Mouse (Mus musculus): Measurements from ENCODE around the gene Galk2. TPM values are rescaled to one million over a fixed set of nuclear protein-coding genes. Genes with fewer than 3 reads are reported as not detected.

Gene Galk2
- 3.3 and 12.4 TPM in 2 replicates for total RNA-seq (2014; fragmentation: Nextera tagmentation)
- total RNA-seq (2017): 9.4 and 10.3 TPM in 2 replicates

DNA sequence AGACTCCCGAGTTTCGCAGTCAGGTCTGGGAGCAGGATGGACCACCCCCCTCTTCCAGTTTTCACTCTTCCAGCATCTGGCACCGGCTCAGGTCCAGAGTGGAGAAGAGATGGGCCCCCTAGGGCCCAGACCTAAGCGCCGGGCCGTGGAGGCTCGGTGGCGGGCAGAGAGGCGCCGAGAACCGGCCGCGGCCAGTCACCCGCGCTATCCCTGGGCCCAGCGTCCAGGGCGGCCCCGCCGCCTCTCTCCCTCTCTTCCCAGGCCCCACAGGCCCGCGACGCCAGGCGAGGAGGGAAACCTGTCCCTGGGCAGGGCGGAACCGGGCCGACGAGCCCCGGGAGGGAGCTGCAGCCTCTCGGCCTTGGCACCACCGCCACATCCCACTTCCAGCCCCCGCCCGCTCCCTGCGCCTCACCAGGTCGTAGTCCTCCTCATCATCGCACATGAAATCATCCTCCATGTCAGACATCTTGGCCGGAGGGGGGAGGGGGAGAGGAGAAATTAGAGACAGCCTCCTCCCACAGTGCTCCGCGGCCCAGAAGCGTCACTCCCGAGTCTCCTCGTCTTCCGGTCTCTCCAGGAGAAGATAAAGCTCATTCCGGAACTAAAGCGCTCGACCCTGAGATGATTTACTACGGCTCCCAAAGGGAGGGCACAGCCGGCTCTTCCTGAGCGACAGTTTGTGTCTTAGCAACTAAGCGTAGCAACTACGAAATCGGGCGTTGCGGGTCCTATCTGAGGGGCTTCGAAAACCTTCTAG is at the start of gene Galk2, which contains the start of gene Cops2:
Galk2 (plus strand) TSS at position 589 of the 760 bp plus-strand sequence.
Cops2 (minus strand) TSS at position 619 of the 760 bp plus-strand sequence.
- peak; percentile 98 for ATAC-seq (replicated peaks; ENCODE audit: low FRiP score, low TSS enrichment, poor library complexity, severe bottlenecking)

DNA sequence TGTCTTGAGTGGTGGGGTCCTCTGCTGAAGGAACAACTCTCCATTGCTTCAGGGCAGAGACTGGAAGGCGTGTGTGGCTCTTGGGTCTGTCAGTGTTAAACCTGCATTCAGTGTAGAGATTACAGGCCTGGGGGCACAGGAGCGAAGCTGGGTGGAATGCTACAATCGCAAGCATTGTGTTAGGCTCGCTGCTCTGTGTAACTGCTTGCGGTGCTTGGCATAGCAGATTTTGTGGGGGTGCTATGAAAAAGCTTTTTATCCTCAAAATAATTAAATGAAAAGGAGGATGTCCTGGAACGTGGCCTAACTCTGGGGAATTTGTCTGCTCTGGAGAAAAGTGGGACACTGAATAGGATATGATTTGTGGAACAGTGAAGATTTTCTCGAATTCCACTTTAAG is 49.4 kb upstream of the Galk2 start:
- no peak for ATAC-seq (replicated peaks; ENCODE audit: low FRiP score, low TSS enrichment, poor library complexity, severe bottlenecking)

DNA sequence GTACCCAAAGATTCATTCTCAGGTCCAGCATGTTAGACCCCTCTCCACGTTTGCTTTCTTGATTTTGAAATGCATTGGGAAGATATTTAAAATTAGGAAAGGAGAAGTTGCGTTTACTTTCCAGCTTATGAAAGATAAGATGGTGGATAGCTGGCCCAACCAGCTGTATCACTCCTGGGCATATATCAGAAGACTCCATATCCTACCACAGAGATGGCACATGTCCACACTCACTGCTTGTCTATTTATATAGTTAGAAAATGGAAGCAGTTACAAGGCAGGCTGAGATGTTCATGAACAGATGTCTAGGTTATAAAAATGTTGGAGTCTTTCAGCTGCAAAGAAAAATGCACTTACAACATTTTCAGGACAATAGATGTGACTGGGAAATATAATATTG is 47.6 kb upstream of the Galk2 start:
- peak; percentile 61 for ATAC-seq (replicated peaks; ENCODE audit: low FRiP score, low TSS enrichment, poor library complexity, severe bottlenecking)

DNA sequence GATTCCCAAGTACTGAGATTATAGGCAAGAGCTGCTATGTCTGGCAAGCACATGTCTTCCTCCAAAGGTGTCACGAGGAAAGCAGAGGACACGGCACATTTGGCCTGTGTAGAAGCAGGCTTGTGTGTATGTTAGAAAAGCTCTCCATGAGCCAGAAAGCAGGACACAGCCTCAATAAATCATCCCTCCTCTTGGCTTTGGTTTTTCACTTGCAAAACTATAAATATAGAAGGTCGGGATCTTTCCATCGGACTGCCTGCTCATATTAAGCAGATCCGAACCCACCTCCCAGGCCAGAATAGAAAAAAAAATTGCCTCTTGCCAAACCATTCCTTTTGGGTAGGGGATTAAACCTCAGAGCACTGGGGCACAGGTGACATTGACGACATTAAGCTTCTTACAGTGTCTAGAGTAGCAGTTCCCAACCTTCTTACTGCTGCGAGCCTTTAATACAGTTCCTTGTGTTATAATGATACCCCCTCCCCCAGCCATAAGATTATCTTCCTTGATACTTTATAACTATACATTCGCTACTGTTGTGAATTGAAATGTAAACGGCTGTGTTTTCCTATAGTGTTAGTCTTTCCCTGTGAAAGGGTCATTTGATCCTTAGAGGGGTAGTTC is 44.8 kb upstream of the Galk2 start:
- no peak for ATAC-seq (replicated peaks; ENCODE audit: low FRiP score, low TSS enrichment, poor library complexity, severe bottlenecking)

DNA sequence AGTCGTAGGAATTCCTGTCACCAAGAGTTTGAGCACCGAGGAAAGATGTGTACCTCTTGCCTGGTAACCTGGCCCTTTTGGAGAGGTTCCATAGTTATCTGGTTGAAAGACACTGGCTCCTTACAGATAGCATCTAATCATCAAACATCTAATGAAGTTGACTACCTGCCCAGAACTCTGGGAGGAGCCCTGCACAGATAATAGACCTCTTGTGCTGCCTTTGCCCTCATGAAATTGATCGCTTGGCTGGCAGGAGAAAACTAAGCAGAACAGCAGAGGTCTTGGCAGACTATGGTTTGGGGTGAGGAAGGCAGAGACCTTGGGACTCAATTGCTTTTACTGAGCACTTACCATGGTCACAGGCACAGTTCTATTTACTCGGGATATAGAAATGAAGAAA is 38.5 kb upstream of the Galk2 start:
- ATAC-seq (replicated peaks; ENCODE audit: low FRiP score, low TSS enrichment, poor library complexity, severe bottlenecking): no peak

DNA sequence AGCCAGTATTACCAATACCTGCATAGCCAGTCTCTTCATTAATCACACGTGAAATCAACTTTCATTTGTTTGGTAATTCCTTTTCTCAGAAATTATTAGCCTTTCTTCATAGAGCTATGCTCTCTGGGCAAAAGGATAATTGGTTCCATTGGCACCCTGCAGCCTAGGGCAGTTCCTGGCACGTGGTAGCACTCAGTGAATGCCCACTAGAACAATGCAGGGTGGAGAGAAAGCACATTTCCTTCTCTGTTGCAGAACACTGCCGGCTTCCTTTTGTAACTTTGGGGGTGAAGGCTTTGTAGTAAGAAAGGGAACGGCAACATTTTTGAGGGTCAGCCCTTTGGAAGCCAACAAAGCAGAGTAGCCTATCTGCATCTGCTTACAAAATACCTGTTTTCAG is 32.7 kb upstream of the Galk2 start:
- ATAC-seq (replicated peaks; ENCODE audit: low FRiP score, low TSS enrichment, poor library complexity, severe bottlenecking): no peak

DNA sequence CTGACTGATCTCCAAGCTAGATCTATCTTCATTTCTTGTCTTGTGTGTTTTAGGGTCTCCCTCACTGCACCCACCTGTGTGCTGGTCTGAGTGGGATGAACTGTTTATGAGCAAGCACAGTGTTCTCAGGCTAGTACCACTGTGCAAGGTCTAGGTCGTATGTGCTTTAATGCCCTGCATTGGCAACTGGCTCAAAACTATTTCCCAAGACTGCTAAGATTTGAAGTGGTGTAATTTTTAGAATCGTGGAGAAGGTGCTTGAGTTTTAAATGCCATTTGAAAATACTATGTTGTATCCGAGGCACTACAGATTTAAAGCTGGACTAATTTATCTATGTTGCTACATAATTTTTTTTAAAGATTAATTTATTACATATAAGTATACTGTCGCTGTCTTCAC is 31.0 kb upstream of the Galk2 start:
- ATAC-seq (replicated peaks; ENCODE audit: low FRiP score, low TSS enrichment, poor library complexity, severe bottlenecking): no peak

DNA sequence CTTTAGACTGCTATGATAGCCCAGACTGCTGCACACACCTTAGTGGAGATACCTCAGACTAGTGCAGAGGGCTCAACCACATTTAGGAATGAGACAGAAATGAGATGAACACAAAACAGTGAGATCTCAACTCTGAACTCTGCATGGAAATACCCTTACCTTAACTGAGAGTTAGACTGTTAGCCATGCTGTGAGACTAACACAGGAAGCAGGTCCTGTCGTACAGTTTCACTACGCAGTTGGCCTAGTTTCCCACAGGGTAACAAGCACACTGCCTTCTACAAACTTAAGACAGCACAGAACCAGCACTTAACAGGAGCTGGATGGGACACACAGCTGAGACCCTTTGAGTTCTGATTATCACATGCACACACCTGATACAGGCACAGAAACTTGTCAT is 29.0 kb upstream of the Galk2 start:
- ATAC-seq (replicated peaks; ENCODE audit: low FRiP score, low TSS enrichment, poor library complexity, severe bottlenecking): no peak

DNA sequence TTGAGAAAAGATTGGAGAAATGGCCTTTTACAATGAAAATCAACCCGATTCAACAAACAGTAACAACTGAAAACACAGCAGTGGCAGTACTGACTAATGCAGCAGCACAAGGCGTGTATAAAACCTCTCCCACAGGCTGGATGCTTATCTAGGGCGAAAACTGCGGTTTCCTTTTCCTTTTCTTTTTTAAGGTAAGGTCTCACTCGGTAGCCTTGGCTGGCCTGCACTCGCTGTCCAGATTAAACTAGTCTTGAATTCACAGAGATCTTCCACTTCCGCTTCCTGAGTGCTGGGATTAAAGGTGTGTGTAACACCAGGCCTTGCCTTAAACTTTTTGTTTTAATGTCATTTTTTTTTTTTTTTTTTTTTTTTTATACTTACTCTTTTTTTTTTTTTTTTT is 20.8 kb upstream of the Galk2 start:
- ATAC-seq (replicated peaks; ENCODE audit: low FRiP score, low TSS enrichment, poor library complexity, severe bottlenecking): no peak

DNA sequence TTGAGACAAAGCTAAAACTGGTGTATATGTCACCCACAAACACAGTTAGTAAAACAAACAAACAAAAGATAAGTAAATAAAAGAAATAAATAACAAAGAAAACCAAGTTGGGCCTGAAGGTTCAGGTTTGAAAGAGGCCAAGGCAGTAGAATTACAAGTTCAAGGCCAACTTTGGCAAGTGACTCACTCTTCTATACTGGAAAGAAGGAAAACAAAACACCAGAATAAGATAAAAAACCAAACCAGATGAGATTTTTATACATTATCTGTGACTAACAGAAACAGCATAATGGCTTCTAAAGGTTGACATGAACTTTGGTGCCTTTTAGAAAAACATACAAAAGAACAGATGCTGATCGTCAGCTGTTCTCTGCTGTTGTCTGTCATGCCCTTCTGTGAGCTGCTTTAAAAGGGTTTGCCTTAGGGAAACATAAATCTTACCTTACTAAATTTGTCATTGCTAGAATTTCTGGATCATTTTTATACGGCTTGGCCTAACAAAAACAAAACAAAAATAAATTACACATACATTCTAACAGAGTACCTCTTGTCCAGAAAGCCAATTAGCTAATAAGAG is 20.1 kb upstream of the Galk2 start:
- no peak for ATAC-seq (replicated peaks; ENCODE audit: low FRiP score, low TSS enrichment, poor library complexity, severe bottlenecking)

DNA sequence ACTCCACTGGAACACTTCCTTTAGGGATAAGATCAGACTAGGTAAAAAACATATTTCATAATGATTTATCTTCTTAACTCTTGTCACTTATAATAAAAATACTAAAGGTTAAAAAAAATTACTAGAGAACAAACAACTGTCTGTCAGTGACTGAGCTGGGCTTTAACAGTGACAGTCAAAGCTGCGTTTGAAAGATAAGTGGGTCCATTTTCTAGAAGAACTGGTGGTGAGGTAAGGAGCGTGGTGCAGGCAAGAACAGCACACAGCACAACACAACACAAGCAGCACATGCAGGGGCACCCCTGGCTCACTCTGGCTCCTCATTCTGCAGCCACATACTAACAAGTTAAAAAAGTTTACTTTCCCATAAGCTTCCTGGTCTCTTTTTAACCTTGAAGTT is 7.7 kb upstream of the Galk2 start:
- peak; percentile 97 for ATAC-seq (replicated peaks; ENCODE audit: low FRiP score, low TSS enrichment, poor library complexity, severe bottlenecking)

DNA sequence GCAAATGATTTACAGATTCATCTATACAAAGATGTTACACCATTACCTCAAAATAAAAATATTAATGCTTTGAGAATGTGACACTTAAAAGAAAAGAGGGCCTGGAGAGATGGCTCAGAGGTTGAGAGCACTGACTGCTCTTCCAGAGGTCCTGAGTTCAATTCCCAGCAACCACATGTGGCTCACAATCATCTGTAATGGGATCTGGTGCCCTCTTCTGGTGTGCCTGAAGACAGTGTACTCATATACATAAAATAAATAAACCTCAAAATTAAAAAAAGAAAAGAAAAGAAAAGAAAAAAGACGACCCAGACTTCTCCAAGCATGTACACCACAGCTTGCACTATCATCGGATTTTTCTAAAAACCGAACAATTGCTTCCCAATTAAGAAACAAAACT is 1.2 kb upstream of the Galk2 start:
- no peak for ATAC-seq (replicated peaks; ENCODE audit: low FRiP score, low TSS enrichment, poor library complexity, severe bottlenecking)

DNA sequence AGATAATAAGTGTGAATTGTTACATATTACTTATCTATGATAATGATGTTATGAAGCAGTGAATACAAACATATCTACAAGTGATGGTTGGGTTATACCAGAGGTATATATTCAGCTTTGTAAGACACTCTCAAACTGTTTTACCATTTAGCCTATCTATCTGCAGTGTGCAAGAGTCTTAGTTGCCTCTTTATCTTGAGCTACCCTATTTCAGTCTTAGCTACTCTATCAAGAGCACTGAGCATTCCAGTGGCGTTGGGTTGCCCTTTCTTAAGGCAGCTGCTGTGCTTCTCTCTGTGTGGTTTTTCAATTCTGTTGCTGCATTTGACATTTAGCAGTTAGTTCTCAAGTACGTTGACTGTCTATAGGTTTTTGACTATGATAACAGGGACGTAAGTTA is 4.9 kb downstream of the Galk2 start:
- 0 out of 2 replicates have a peak, but pooled peaks have one; percentile 16 for ATAC-seq (replicated peaks; ENCODE audit: low FRiP score, low TSS enrichment, poor library complexity, severe bottlenecking)

DNA sequence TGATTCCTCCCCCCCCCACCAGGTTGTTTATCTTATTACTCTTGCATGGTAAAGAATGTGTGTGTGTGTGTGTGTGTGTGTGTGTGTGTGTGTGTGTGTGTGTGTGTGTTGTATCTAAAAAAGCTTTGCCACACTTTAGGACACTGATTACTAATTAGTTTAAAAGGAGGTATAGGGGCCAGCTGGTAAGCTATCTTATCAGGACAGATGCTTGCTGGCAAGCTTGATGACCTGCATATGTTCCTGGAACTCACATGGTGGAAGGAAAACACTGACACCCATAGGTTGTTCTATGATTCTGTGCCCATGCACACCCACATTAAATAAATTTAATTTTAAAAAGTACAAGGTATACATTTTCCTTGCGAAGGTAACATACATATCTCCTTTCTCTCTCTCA is 5.6 kb downstream of the Galk2 start:
- peak; percentile 72 for ATAC-seq (replicated peaks; ENCODE audit: low FRiP score, low TSS enrichment, poor library complexity, severe bottlenecking)

DNA sequence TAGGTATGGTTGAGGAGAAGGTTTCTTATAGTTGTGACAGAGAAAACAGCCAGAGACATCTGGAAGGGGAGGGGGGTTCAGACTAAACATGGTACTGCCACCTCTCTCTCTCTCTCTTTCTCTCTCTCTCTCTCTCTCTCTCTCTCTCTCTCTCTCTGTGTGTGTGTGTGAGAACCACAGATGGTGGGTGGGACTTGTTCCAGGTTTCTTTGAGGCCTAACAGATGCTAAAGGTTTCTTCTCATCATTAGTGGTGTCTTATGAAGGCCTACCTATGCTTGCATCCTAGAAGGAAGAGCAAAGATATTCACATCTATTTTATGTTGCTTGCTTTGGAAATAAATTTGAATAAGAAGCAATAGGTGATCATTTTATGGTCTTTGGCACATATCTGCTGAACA is 6.7 kb downstream of the Galk2 start:
- ATAC-seq (replicated peaks; ENCODE audit: low FRiP score, low TSS enrichment, poor library complexity, severe bottlenecking): no peak

DNA sequence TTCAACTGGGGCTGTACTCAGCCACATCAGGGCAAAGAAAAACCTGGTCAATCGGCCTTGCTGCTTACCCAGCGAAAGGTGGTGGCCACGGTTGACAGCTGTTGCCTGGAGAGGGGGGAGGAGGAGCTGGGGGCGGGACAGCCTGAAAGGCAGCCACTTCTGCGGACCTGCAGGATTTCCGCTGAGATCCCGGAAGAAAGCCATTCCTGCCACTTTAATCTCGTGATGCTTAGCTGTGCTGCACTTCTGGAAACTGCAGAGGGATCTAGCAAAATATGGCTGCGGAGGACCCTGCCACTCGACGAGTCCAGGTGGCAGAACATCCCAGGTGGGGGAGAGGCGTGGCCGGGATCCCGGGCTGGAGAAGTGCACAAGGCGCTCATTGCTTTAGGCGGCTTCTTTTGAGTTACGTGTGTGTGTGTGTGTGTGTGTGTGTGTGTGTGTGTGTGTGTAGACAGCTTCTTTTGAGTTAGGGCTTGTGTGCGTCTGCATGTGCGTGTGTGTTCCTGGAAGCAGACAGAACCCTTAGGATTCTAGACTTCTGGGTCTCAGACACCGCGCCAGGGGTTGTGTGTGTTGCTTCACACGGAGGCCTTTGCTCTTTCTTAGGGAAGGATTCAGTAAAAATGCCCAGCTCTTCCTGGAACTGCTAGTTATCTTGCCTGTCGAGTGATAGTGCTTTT is 7.3 kb downstream of the Galk2 start:
- peak; percentile 65 for ATAC-seq (replicated peaks; ENCODE audit: low FRiP score, low TSS enrichment, poor library complexity, severe bottlenecking)

DNA sequence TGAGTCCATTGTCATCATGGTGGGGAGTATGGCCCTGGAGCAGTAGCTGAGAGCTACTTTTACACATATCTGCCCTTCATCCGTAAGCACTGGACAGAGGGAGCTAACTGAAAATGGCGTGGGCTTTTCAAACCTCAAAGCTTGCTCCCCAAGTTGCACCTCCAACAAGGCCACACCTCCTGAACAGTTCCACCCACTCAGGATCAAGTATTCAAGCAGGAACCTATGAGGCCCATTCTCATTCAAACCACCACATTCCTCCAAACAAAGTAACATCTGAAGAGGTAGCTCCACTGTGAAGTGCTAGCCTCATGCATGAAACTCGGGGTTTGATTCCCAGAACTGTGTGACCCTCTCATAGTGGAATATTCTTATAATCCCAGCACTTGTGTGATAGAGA is 9.4 kb downstream of the Galk2 start:
- ATAC-seq (replicated peaks; ENCODE audit: low FRiP score, low TSS enrichment, poor library complexity, severe bottlenecking): no peak

DNA sequence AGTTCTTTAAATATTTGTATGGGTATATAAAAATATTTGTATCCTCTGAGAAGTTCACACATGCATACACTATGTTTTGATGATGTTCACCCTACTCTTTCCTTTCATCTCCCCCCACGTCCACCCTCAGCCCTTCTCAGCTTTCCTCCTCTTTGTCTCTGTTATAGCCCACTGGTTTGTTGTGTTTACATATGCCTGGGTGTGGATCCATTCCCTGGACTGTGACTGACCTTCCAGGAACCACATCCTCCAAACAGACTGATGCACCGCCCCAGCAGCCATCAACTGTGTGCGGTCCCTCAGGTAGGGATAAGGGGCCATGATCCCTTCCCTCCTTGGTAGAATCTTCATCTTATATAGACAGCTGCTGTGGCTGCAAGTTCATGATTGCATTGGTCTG is 11.2 kb downstream of the Galk2 start:
- ATAC-seq (replicated peaks; ENCODE audit: low FRiP score, low TSS enrichment, poor library complexity, severe bottlenecking): no peak

DNA sequence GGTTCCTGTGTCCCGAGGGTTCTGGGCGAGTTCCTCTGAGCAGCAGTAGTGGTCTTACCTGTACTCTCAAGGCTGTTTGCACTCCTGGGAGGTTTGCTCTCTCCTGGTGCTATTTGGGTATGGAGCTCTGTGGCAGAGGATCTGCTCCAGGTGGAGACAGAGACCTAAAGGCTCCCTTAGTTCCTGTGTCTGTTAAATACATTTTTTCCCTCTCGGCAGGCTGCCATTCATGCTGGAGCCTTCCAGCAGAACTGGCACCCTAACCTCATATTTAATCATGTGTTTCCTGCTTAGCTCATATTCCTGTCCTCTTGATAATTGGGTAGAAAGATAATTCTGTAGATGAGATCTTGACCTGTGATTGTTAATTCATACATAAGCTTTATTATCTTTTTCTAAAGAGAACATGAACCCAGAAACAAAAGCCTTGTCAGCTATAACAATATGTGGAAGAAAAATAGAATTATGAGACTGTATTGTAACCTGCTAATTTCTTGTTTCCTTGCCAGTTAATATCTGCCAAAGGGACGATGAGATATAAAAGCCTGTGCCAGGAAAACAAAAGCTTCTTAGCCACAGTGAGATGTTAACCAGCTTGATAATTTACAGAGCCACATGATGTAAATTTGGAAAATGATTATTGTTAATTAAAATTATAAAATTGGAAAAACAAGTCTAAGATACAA is 27.1 kb downstream of the Galk2 start:
- no peak for ATAC-seq (replicated peaks; ENCODE audit: low FRiP score, low TSS enrichment, poor library complexity, severe bottlenecking)

DNA sequence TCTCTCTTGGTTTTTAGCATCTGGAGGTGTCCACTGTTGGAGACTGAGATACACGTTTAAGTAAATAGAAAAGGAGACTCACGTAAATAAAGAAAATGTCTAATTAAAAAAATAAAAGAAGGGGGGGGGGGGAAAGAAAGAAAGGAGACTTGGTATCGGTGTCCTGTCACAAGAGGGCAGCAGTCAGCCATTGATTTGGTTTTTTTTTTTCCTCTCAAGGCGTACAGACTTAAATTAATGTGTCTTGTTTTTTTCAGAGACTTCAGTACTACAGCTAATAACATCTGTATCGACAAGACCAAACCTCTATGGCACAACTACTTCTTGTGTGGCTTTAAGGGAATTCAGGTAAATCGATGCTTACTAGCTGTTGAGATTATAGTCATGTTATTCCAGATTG is 34.2 kb downstream of the Galk2 start:
- ATAC-seq (replicated peaks; ENCODE audit: low FRiP score, low TSS enrichment, poor library complexity, severe bottlenecking): 0 out of 2 replicates have a peak, but pooled peaks have one; percentile 61

All from megakaryocyte-erythroid progenitor cell, adult 5-6 weeks (primary cell).